Mouse (Mus musculus) limb, embryonic 14.5 days (tissue): ENCODE measurements around the gene Rilp. TPM values are rescaled to one million over a fixed set of nuclear protein-coding genes. Genes with fewer than 3 reads are reported as not detected.

Experiments
- ATAC-seq: fragments of 200-750 bp; cut with Nextera tagmentation; 2 replicates; pipeline ENCODE4 v1.8.0; 2017; ENCODE audit warnings: low read depth, moderate number of reproducible peaks, moderate TSS enrichment; ENCODE audit not compliant: low FRiP score
- DNase-seq: peaks from one replicate; pipeline ENCODE4 v3.0.0-alpha.2; 2015; ENCODE audit warnings: low spot score
- H3K27ac ChIP-seq: fragments of 300-500 bp; sonication (generic); replicated peaks from 2 replicates; pipeline ENCODE4 v1.5.1; 2014; ENCODE audit warnings: low read depth, mild to moderate bottlenecking, low read length, moderate library complexity, mixed read lengths
- H3K27me3 ChIP-seq: fragments of 300-500 bp; sonication (generic); 2 replicates; pipeline ENCODE4 v1.6.1; 2014; ENCODE audit warnings: low read length, mixed read lengths; ENCODE audit not compliant: control insufficient read depth, insufficient read depth
- H3K36me3 ChIP-seq: fragments of 300-500 bp; sonication (generic); 2 replicates; pipeline ENCODE4 v1.6.1; 2014; ENCODE audit warnings: mild to moderate bottlenecking, low read length, moderate library complexity, mixed read lengths; ENCODE audit not compliant: control insufficient read depth, insufficient read depth
- H3K4me1 ChIP-seq: fragments of 300-500 bp; sonication (generic); 2 replicates; pipeline ENCODE4 v1.6.1; 2014; ENCODE audit warnings: antibody characterized with exemption, low read length, mixed read lengths; ENCODE audit not compliant: control insufficient read depth, insufficient read depth
- H3K4me2 ChIP-seq: fragments of 300-500 bp; sonication (generic); replicated peaks from 2 replicates; pipeline ENCODE4 v1.6.1; 2014; ENCODE audit warnings: low read depth, mild to moderate bottlenecking, low read length, moderate library complexity; ENCODE audit not compliant: severe bottlenecking
- H3K4me3 ChIP-seq: fragments of 300-500 bp; sonication (generic); replicated peaks from 2 replicates; pipeline ENCODE4 v1.5.1; 2014; ENCODE audit warnings: low read length
- H3K9ac ChIP-seq: fragments of 300-500 bp; sonication (generic); 2 replicates; pipeline ENCODE4 v1.6.1; 2014; ENCODE audit warnings: mild to moderate bottlenecking, low read depth, low read length, moderate library complexity; ENCODE audit not compliant: severe bottlenecking
- H3K9me3 ChIP-seq: fragments of 300-500 bp; sonication (generic); 2 replicates; pipeline ENCODE4 v1.6.1; 2016; ENCODE audit warnings: low read length; ENCODE audit not compliant: control insufficient read depth
- POLR2A ChIP-seq: fragments of 200-500 bp; IDR thresholded peaks from 2 replicates; pipeline ENCODE4 v1.8.0; 2012; ENCODE audit warnings: inconsistent platforms, mild to moderate bottlenecking, moderate library complexity, borderline replicate concordance; ENCODE audit not compliant: insufficient read depth, insufficient read length; ENCODE audit errors: extremely low read depth
- WGBS: fragments of 180-500 bp; shearing (Covaris S2); extraction: QIAGEN DNeasy Blood & Tissue Kit; methylation state at CpG from one replicate; pipeline ENCODE4 v1.1.7; 2014; 5-methylcytosine and 5-hydroxymethylcytosine counted together
- polyA plus RNA-seq, 2 experiments: library from polyadenylated mRNA; depleted of rRNA in 1 of 2; stranded (reverse) in 1 of 2; unstranded in 1 of 2; fragments of >200 nt; fragmentation: Nextera tagmentation in 1 of 2; extraction: Ambion mirVana in 1 of 2; gene quantifications; 2 replicates each; pipeline versions ENCODE4 v1.2.1 to v1.2.3; 2012 to 2014

The Rilp gene
- polyA plus RNA-seq, 2 experiments, result 0.58 to 0.98 TPM

- Histone ChIP-seq H3K27ac (no peak overlapping the region), H3K9ac (peak overlapping the region; percentile 74), H3K4me3 (peak overlapping the region; percentile 65), H3K27me3 (no peaks in the 10 kb centered on the region), H3K4me2 (peak overlapping the region; percentile 99), H3K9me3 (no peaks in the 10 kb centered on the region), H3K4me1 (peaks cover 11% of the 10 kb centered on the region; the same call in 1 of the 2 replicates), H3K36me3 (no peaks in the 10 kb centered on the region)
- TF ChIP-seq POLR2A, result no peak
- DNase-seq (peak; percentile 90), ATAC-seq (no peak)
- WGBS, result 0% methylated on average over 10 of the region's 10 CpGs
Observed at GRCm38 (mm10) chr11:75530325-75530724, 20.4 kb downstream of the Rilp start.

GRCm38 (mm10) chr11:75530845-75531373, 21.0 kb downstream of the Rilp start:
- H3K9ac ChIP-seq, result peak overlapping the region; percentile 74
- H3K36me3 ChIP-seq, result no peaks in the 10 kb centered on the region
- peaks cover 11% of the 10 kb centered on the region; the same call in 1 of the 2 replicates for H3K4me1 ChIP-seq
- no peaks in the 10 kb centered on the region for H3K27me3 ChIP-seq
- H3K4me2 ChIP-seq, result peak overlapping the region; percentile 99
- peak; percentile 7 for ATAC-seq
- peak overlapping the region; percentile 65 for H3K4me3 ChIP-seq
- no peak for TF ChIP-seq POLR2A
- H3K27ac ChIP-seq, result peak overlapping the region; percentile 67
- no peaks in the 10 kb centered on the region for H3K9me3 ChIP-seq
- under 1% methylated on average over 31 of the region's 31 CpGs for WGBS
- DNase-seq, result no peak

- TF ChIP-seq POLR2A, result no peak
- H3K4me3 ChIP-seq, result peak within 1 kb of the TSS; percentile 65
- H3K9me3 ChIP-seq, result no peaks in the 10 kb centered on the region
- peak within 1 kb of the TSS; percentile 67 for H3K27ac ChIP-seq
- peak within 1 kb of the TSS; percentile 99 for H3K4me2 ChIP-seq
- H3K9ac ChIP-seq, result peak within 1 kb of the TSS; percentile 74
- ATAC-seq (peak; percentile 94), DNase-seq (peak; percentile 97)
- H3K36me3 ChIP-seq, result no peaks in the 10 kb centered on the region
- H3K27me3 ChIP-seq, result no peaks in the 10 kb centered on the region
- peaks cover 11% of the 10 kb centered on the region; the same call in 1 of the 2 replicates for H3K4me1 ChIP-seq
- WGBS, result under 1% methylated on average over 50 of the region's 62 CpGs
Observed at GRCm38 (mm10) chr11:75531469-75532242, 21.8 kb downstream of the Rilp start, which contains the start of gene Slc43a2. TSS of gene Slc43a2 (plus strand) at chr11:75531694.

- no peak for ATAC-seq
- WGBS, result 13% methylated on average over 38 of the region's 38 CpGs
Observed at GRCm38 (mm10) chr11:75532340-75533277, 22.7 kb downstream of the Rilp start.

More at GRCm38 (mm10) chr11:75532340-75533277, 22.7 kb downstream of the Rilp start:
- no peak for DNase-seq
- Histone ChIP-seq H3K27ac (no peak overlapping the region), H3K9me3 (no peaks in the 10 kb centered on the region), H3K27me3 (no peaks in the 10 kb centered on the region), H3K4me3 (peak overlapping the region; percentile 65), H3K9ac (peak overlapping the region; percentile 42), H3K4me2 (peak overlapping the region; percentile 99), H3K36me3 (no peaks in the 10 kb centered on the region), H3K4me1 (peaks cover 11% of the 10 kb centered on the region; the same call in 1 of the 2 replicates)
- TF ChIP-seq POLR2A, result no peak
